Mouse (Mus musculus) hindbrain, embryonic 13.5 days (tissue): ENCODE measurements around the gene Spire2. TPM values are rescaled to one million over a fixed set of nuclear protein-coding genes. Genes with fewer than 3 reads are reported as not detected.
"Not testable (repeated sequence)": the region's sequence is repeated elsewhere in the genome, so short reads cannot be mapped to it uniquely, and the experiment has no call there.

ENCODE experiments used
- ATAC-seq: fragments of 200-750 bp; cut with Nextera tagmentation; 2 replicates; pipeline ENCODE4 v1.8.0; 2017; ENCODE audit warnings: moderate TSS enrichment; ENCODE audit not compliant: low FRiP score
- H3K27ac ChIP-seq: fragments of 300-500 bp; sonication (generic); 2 replicates; pipeline ENCODE4 v1.5.1; 2015; ENCODE audit warnings: inconsistent platforms, mild to moderate bottlenecking, moderate library complexity
- H3K27me3 ChIP-seq: fragments of 300-500 bp; sonication (generic); 2 replicates; pipeline ENCODE4 v1.6.1; 2015; ENCODE audit warnings: mild to moderate bottlenecking, inconsistent platforms
- H3K36me3 ChIP-seq: fragments of 300-500 bp; sonication (generic); 2 replicates; pipeline ENCODE4 v1.6.1; 2015; ENCODE audit warnings: mild to moderate bottlenecking, inconsistent platforms
- H3K4me1 ChIP-seq: fragments of 300-500 bp; sonication (generic); replicated peaks from 2 replicates; pipeline ENCODE4 v1.6.1; 2015; ENCODE audit warnings: inconsistent platforms
- H3K4me2 ChIP-seq: fragments of 300-500 bp; sonication (generic); 2 replicates; pipeline ENCODE4 v1.6.1; 2015; ENCODE audit warnings: inconsistent platforms, mild to moderate bottlenecking, moderate library complexity
- H3K4me3 ChIP-seq: fragments of 300-500 bp; sonication (generic); 2 replicates; pipeline ENCODE4 v1.5.1; 2015; ENCODE audit warnings: mild to moderate bottlenecking, inconsistent platforms
- H3K9ac ChIP-seq: fragments of 300-500 bp; sonication (generic); 2 replicates; pipeline ENCODE4 v1.6.1; 2015; ENCODE audit warnings: mild to moderate bottlenecking, inconsistent platforms
- H3K9me3 ChIP-seq: fragments of 300-500 bp; sonication (generic); 2 replicates; pipeline ENCODE4 v1.6.1; 2016; ENCODE audit warnings: inconsistent platforms
- WGBS: fragments of 180-500 bp; shearing (Covaris S2); methylation state at CpG from one replicate; pipeline ENCODE4 v1.1.7; 2015; 5-methylcytosine and 5-hydroxymethylcytosine counted together
- polyA plus RNA-seq: library from polyadenylated mRNA; unstranded; fragments of >200 nt; fragmentation: Nextera tagmentation; extraction: Ambion mirVana; gene quantifications from 2 replicates; pipeline ENCODE4 v1.2.1, GENCODE M21; 2015

The Spire2 gene
- 39.1 and 39.6 TPM in 2 replicates for polyA plus RNA-seq

- no peaks in the 10 kb centered on the region for H3K36me3 ChIP-seq
- peak within 1 kb of the TSS; percentile 86 for H3K4me2 ChIP-seq
- WGBS: under 1% methylated on average over 78 of the region's 85 CpGs
- no peaks in the 10 kb centered on the region for H3K9me3 ChIP-seq
- H3K4me1 ChIP-seq: peaks cover 47% of the 10 kb centered on the region
- peak within 1 kb of the TSS; percentile 85 for H3K4me3 ChIP-seq
- 0 out of 2 replicates have a peak, but pooled peaks cover 7% of the 10 kb centered on the region for H3K27me3 ChIP-seq
- peak within 1 kb of the TSS; percentile 98 for H3K9ac ChIP-seq
- ATAC-seq: peak; percentile 89
- H3K27ac ChIP-seq: peak within 1 kb of the TSS; percentile 97
Measured at GRCm38 (mm10) chr8:123332262-123333090, at the start of gene Spire2. Gene Spire2 (plus strand): TSS chr8:123332713.

DNA sequence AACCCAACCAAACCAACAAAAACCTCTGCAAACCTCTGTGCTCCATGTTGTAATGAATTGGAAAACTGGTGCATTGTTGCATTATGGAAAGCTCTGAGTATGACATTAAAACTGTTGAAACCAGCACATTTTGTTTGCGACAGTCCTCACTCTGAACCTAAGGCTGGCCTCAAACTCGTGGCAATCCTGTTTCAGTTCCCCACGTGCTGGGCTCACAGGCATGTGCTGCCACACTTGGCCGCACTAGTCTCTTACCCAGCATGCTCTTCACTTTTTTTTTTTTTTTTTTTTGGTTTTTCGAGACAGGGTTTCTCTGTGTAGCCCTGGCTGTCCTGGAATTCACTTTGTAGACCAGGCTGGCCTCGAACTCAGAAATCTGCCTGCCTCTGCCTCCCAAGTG is 49.5 kb upstream of the Spire2 start:
- not testable (repeated sequence) for H3K9me3 ChIP-seq, H3K4me2 ChIP-seq, H3K4me1 ChIP-seq, H3K27ac ChIP-seq, ATAC-seq, H3K9ac ChIP-seq, H3K4me3 ChIP-seq, H3K27me3 ChIP-seq, H3K36me3 ChIP-seq
- WGBS: 90% methylated on average over 6 of the region's 6 CpGs

DNA sequence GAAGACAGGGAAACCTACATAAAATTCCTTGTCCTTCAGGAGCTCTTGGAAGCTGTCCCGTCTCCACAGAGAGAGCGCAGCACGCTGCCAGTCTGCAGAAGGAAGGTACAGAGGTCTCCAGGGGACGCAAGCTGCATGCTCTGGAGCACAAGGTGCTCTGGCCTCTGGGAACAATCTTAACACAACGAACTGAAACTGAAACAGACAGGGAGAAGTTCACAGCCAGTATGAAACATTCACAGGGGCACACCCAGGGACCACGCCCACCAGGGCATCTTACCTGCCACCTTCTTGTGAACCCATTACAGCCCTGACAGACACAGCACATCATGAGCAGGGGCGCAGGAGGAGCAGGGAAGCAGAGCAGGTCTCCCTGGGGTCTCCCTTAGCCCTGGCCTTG is 48.5 kb upstream of the Spire2 start:
- WGBS: 94% methylated on average over 7 of the region's 7 CpGs
- Histone ChIP-seq H3K36me3 (peaks cover 7% of the 10 kb centered on the region), H3K9me3 (no peaks in the 10 kb centered on the region), H3K4me2 (no peak overlapping the region), H3K4me1 (no peaks in the 10 kb centered on the region), H3K9ac (no peak overlapping the region), H3K27me3 (no peaks in the 10 kb centered on the region), H3K27ac (no peak overlapping the region), H3K4me3 (no peak overlapping the region)
- no peak for ATAC-seq

DNA sequence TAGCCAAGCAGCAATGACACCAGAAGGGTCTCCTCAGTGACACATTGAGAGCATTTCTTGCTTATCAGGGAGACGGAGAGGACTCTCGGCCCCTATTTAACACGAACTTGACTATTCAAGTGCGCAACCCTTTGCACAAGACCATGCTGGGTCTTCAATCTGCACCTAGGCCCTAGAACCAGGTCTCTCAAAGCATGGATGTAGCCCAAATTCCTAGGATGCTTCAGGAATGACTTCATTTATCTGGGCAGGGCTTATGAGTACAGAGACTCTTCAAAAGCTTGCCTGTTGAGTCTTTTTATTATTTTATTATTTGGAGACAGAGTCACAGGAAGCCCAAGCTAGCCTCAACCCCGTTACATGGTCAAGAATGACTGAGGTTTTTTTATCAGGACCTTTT is 48.0 kb upstream of the Spire2 start:
- H3K36me3 ChIP-seq: peaks cover 7% of the 10 kb centered on the region
- no peak overlapping the region for H3K27ac ChIP-seq
- H3K4me1 ChIP-seq: no peaks in the 10 kb centered on the region
- no peak for ATAC-seq
- no peaks in the 10 kb centered on the region for H3K27me3 ChIP-seq
- H3K4me2 ChIP-seq: no peak overlapping the region
- H3K9me3 ChIP-seq: no peaks in the 10 kb centered on the region
- H3K9ac ChIP-seq: no peak overlapping the region
- H3K4me3 ChIP-seq: no peak overlapping the region
- WGBS: 94% methylated on average over 5 of the region's 5 CpGs

- no peaks in the 10 kb centered on the region for H3K27me3 ChIP-seq
- peaks cover 3% of the 10 kb centered on the region for H3K36me3 ChIP-seq
- H3K9ac ChIP-seq: no peak overlapping the region; the same call in 1 of the 2 replicates
- ATAC-seq: no peak
- H3K4me3 ChIP-seq: no peak overlapping the region
- WGBS: 97% methylated on average over 17 of the region's 17 CpGs
- H3K4me2 ChIP-seq: no peak overlapping the region
- H3K27ac ChIP-seq: no peak overlapping the region
- H3K4me1 ChIP-seq: no peaks in the 10 kb centered on the region
- no peaks in the 10 kb centered on the region for H3K9me3 ChIP-seq
Measured at GRCm38 (mm10) chr8:123287362-123287761, 45.2 kb upstream of the Spire2 start.

DNA sequence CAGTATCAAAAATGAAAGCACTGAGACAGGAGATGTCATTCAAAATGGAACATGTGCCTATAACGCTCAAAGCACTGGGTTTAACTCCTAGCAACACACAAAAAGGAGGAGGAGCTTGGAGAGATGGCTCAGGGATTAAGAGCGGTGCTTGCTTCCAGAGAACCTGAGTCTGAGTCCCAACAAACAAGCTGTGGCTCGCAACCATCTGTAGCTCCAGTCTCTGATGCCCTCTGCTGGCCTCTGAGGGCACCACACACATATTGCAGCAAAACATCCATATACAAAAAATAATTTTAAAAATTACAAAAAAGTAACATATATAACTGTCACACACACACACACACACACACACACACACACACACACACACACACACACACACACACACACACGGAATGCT is 42.3 kb upstream of the Spire2 start:
- no peak for ATAC-seq
- WGBS: 81% methylated on average over 3 of the region's 4 CpGs
- Histone ChIP-seq H3K36me3 (peaks cover 3% of the 10 kb centered on the region), H3K27ac (no peak overlapping the region), H3K4me1 (no peaks in the 10 kb centered on the region), H3K4me3 (no peak overlapping the region), H3K9ac (no peak overlapping the region), H3K4me2 (no peak overlapping the region), H3K9me3 (no peaks in the 10 kb centered on the region), H3K27me3 (no peaks in the 10 kb centered on the region)

GRCm38 (mm10) chr8:123290679-123291078 is 41.8 kb upstream of the Spire2 start:
- Histone ChIP-seq H3K36me3 (peaks cover 3% of the 10 kb centered on the region), H3K27ac (no peak overlapping the region), H3K4me3 (no peak overlapping the region), H3K4me1 (no peaks in the 10 kb centered on the region), H3K4me2 (no peak overlapping the region), H3K9me3 (no peaks in the 10 kb centered on the region), H3K9ac (no peak overlapping the region), H3K27me3 (no peaks in the 10 kb centered on the region)
- WGBS: 95% methylated on average over 8 of the region's 8 CpGs
- no peak for ATAC-seq

DNA sequence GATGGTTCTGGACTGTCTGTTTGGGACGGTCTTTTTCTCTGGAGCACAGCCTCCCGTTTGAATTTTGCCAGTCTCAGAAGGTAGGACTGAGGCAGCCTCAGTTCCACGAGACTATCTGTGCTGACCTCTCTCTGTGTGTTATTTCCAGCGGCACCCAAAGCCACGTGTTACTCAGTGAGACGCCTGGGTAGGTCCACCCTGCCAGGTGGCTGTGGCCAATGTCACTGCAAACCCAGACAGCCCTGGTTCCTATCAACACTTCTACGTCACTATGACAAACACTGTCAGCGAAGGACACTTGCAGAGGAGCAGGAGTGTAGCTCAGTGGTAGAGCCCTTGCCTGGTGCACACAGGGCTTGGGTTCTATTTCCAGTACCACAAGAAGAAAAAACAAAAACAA is 40.8 kb upstream of the Spire2 start:
- Histone ChIP-seq H3K9ac (no peak overlapping the region), H3K27me3 (no peaks in the 10 kb centered on the region), H3K4me1 (no peaks in the 10 kb centered on the region), H3K36me3 (peaks cover 7% of the 10 kb centered on the region), H3K27ac (no peak overlapping the region), H3K4me2 (no peak overlapping the region), H3K9me3 (no peaks in the 10 kb centered on the region), H3K4me3 (no peak overlapping the region)
- no peak for ATAC-seq
- WGBS: 90% methylated on average over 8 of the region's 8 CpGs

GRCm38 (mm10) chr8:123292281-123292680 is 40.2 kb upstream of the Spire2 start:
- H3K4me3 ChIP-seq: no peak overlapping the region
- WGBS: 93% methylated on average over 3 of the region's 3 CpGs

DNA sequence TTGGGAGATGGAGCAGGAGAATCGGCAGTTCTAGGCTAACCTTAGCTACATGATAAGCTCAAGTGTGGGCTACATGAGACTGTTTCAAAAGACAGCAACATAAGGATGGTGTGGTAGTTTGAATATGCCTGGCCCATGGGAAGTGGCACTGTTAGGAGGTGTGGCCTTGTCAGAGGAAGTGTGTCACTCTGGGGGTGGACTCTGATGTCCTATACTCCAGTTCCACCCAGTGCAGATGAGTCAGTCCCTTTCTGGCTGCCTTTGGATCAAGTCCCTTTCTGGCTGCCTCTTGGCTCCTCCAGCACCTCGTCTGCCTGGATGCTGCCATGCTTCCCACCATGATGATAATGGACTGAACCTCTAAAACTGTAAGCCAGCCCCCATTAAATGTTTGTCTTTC is 39.7 kb upstream of the Spire2 start:
- no peak overlapping the region for H3K4me2 ChIP-seq
- H3K9me3 ChIP-seq: no peaks in the 10 kb centered on the region
- H3K4me3 ChIP-seq: no peak overlapping the region
- H3K4me1 ChIP-seq: no peaks in the 10 kb centered on the region
- WGBS: 89% methylated on average over 2 of the region's 2 CpGs
- H3K27ac ChIP-seq: no peak overlapping the region
- no peak for ATAC-seq
- H3K9ac ChIP-seq: no peak overlapping the region
- H3K36me3 ChIP-seq: peaks cover 7% of the 10 kb centered on the region
- no peaks in the 10 kb centered on the region for H3K27me3 ChIP-seq

More at GRCm38 (mm10) chr8:123292281-123292680, 40.2 kb upstream of the Spire2 start:
- Histone ChIP-seq H3K9ac (no peak overlapping the region), H3K4me1 (no peaks in the 10 kb centered on the region), H3K9me3 (no peaks in the 10 kb centered on the region), H3K36me3 (peaks cover 7% of the 10 kb centered on the region), H3K27me3 (no peaks in the 10 kb centered on the region), H3K27ac (no peak overlapping the region), H3K4me2 (no peak overlapping the region)
- no peak for ATAC-seq

- Histone ChIP-seq H3K36me3 (0 out of 2 replicates have a peak, but pooled peaks cover 4% of the 10 kb centered on the region), H3K4me1 (no peaks in the 10 kb centered on the region), H3K27me3 (no peaks in the 10 kb centered on the region), H3K4me3 (no peak overlapping the region), H3K9ac (no peak overlapping the region), H3K9me3 (no peaks in the 10 kb centered on the region), H3K27ac (no peak overlapping the region), H3K4me2 (no peak overlapping the region)
- ATAC-seq: no peak
- WGBS: 93% methylated on average over 11 of the region's 11 CpGs
Measured at GRCm38 (mm10) chr8:123298301-123298700, 34.2 kb upstream of the Spire2 start.

- no peaks in the 10 kb centered on the region for H3K4me1 ChIP-seq
- H3K4me2 ChIP-seq: no peak overlapping the region
- H3K27me3 ChIP-seq: no peaks in the 10 kb centered on the region
- H3K36me3 ChIP-seq: peaks cover 10% of the 10 kb centered on the region
- H3K9me3 ChIP-seq: no peaks in the 10 kb centered on the region
- H3K4me3 ChIP-seq: no peak overlapping the region
- H3K9ac ChIP-seq: no peak overlapping the region
- 74% methylated on average over 4 of the region's 4 CpGs for WGBS
- no peak for ATAC-seq
- H3K27ac ChIP-seq: no peak overlapping the region
Measured at GRCm38 (mm10) chr8:123308738-123309137, 23.8 kb upstream of the Spire2 start.
